Mouse (Mus musculus) lung, adult 2 months (tissue): ENCODE results near the gene Ung. TPM values are rescaled to one million over a fixed set of nuclear protein-coding genes. Genes with fewer than 3 reads are reported as not detected.

Experiments
- DNase-seq: peaks from one replicate; pipeline ENCODE4 v3.0.0; 2022
- H3K4me1 ChIP-seq: fragments of 200-500 bp; 2 replicates; pipeline ENCODE4 v1.6.1; 2011; ENCODE audit warnings: low read length; ENCODE audit not compliant: control insufficient read depth, insufficient read depth
- H3K4me3 ChIP-seq: fragments of 200-500 bp; replicated peaks from 2 replicates; pipeline ENCODE3; 2011; ENCODE audit warnings: low read depth, mild to moderate bottlenecking, control low read depth, low read length; ENCODE audit errors: extremely low read depth
- CTCF ChIP-seq: fragments of 200-500 bp; IDR thresholded peaks from 2 replicates; pipeline ENCODE4 v1.5.1; 2011; ENCODE audit warnings: mild to moderate bottlenecking, low read length, control low read depth; ENCODE audit not compliant: insufficient read depth
- POLR2A ChIP-seq: fragments of 200-500 bp; IDR thresholded peaks from 2 replicates; pipeline ENCODE4 v1.6.1; 2011; ENCODE audit warnings: low read depth, mild to moderate bottlenecking, control low read depth, low read length, borderline replicate concordance; ENCODE audit errors: extremely low read depth
- WGBS: fragments of 180-500 bp; shearing (Covaris S2); methylation state at CpG from one replicate; pipeline ENCODE4 v1.1.7; 2018; 5-methylcytosine and 5-hydroxymethylcytosine counted together
- polyA plus RNA-seq: library from polyadenylated mRNA; depleted of rRNA; stranded (reverse); fragments of >200 nt; gene quantifications from 2 replicates; pipeline ENCODE4 v1.2.3, GENCODE M21; 2012; rRNA removed

The Ung gene
- polyA plus RNA-seq, 1 experiment, result 3.0 TPM

DNA sequence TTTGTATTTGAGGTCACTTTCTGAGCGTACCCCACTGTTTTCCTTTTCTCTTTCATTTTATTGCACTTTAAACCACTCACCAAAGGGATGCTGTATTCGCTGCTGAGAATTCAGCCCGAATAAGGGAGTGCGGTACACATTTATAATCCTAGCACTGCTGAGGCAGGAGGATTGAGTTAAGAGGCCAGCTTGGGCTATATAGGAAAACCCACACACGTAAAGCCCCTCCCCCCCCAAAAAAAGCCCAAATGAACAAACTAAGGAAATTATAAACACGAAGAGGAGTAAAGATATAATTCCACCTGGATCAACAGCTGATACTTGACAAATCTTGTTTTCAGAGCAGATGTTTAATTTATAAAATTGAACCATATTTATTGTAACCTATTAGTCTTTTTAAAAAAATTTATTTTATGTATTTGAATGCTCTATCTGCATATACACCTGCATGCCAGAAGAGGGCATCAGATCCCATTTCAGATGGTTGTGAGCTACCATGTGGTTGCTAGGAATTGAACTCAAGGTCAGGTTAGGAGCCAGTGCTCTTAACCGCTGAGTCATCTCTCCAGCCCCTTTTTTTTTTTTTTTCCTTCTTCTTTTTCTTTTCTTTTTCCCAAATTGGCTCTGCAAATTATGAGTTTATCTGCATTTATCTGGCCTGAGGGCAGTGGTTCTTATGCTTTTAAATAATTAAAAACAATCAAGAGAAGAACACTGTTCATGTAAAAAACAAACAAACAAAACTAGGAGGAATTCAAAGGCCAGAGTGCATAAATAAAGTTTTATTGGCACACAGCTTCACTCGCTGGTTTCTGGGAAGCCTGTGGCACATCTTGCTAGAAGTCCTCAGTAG lies 46.6 kb downstream of the Ung start:
- WGBS, result 59% methylated on average over 8 of the region's 8 CpGs
- H3K4me1 ChIP-seq, result peaks cover 14% of the 10 kb centered on the region
- no peak for DNase-seq
- peak overlapping the region; percentile 69 for H3K4me3 ChIP-seq
- TF ChIP-seq POLR2A (no peak), CTCF (no peak)

DNA sequence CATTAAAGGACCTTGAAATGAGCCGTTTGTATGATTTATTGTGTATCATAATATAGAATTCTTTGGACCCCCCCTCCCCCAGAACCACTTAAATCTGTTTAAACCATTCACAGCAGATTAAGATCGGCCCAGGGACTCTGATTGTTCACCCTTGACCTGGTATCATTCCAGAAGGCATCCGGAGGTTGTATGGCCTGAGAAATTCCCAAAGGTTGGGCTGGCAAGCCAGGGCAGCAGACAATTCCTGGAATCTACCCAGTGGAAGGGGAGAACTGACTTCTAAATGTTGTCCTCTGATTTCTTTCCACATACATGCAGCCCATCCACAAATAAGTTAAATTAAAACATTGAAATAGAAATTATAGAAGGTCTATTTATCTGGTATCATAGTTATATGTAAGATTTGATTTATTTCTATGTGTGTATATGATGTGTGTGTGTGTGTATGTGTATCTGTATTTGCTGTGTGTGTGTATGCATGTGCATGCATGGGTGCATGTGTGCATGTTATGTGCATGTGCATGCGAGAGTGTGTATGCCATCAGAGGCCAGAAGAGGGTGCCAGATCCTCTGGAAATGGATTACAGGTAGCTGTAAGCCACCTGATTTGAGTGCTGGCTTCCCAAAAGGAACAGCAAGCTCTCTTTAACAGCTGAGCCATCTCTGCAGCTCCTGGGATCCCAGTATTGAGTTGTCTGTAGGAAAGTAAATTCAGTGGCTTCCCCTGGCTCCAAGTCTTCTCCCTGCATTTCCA lies 48.0 kb downstream of the Ung start:
- no peak overlapping the region for H3K4me3 ChIP-seq
- no peak for DNase-seq
- WGBS, result 58% methylated on average over 4 of the region's 4 CpGs
- peaks cover 14% of the 10 kb centered on the region for H3K4me1 ChIP-seq
- TF ChIP-seq POLR2A (no peak), CTCF (no peak)

DNA sequence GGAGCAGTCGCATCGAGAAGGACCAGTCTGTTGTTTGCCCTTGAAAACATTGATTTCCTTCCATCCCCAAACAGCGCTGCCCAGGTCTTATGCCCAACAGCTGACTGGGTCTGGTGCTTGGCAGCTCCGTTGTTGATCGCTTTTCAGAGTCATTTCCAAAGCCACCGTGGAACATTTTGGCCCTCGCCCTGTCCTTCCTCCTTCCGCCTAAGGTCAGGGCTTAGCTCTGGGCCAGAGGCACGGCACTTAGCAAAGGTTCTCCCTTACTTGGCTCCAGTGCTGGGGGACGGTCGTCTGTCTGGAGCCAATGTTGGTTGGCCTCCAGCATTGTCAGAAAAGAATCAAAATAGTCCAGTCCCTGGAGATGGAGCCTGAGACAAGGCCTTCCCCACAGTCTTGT lies 49.4 kb downstream of the Ung start:
- Histone ChIP-seq H3K4me3 (no peak overlapping the region), H3K4me1 (peaks cover 14% of the 10 kb centered on the region)
- 49% methylated on average over 11 of the region's 11 CpGs for WGBS
- DNase-seq, result peak; percentile 42
- no peak for TF ChIP-seq CTCF
- TF ChIP-seq POLR2A, result peak; percentile 42; the same call in 1 of the 2 replicates

DNA sequence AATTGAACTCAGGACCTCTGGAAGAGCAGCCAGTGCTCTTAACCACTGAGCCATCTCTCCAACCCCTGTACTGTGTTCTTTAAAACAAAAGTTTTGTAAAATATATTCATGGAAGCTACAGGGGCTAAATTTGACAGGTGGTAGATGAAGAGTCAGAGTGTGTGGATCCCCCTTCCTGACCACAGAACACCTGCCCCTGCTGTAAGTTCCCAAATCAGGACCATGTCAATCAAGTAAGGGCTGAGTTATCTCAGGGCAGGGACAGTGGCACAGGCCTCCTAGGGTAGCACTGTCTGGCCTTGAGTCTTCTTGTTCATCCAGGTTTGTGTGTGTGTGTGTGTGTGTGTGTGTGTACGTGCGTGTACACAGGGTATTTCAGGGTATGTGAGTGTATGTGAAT lies 53.3 kb downstream of the Ung start:
- H3K4me3 ChIP-seq, result no peak overlapping the region
- H3K4me1 ChIP-seq, result peaks cover 7% of the 10 kb centered on the region
- WGBS, result 94% methylated on average over 2 of the region's 2 CpGs
- TF ChIP-seq CTCF (no peak), POLR2A (no peak)
- DNase-seq, result no peak

DNA sequence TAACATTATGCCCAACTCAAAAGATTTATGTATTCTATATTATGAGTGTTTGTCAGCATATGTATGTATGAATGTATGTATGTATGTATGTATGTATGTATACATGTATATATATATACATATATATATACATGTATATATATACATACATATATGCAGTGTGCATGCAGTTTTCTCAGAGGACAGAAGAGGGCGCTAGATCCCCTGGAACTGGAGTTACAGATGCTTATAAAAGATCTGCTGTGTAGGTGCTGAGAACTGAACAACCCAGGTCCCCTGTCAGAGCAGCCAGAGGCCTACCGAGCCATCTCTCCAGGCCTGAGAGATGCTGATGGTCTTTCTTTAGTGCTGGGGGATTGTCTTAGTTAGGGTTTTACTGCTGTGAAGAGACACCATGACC lies 56.9 kb downstream of the Ung start:
- no peak overlapping the region for H3K4me3 ChIP-seq
- H3K4me1 ChIP-seq, result no peaks in the 10 kb centered on the region
- 73% methylated on average over 2 of the region's 2 CpGs for WGBS
- DNase-seq, result no peak
- TF ChIP-seq CTCF, result no peak
- TF ChIP-seq POLR2A, result no peak

Other genes starting within 250 kb of the Ung start
- gene Coro1c, start 221.6 kb upstream of the Ung start, polyA plus RNA-seq, result 86.7 and 104 TPM in 2 replicates
- gene Ssh1, start 136.5 kb upstream of the Ung start, polyA plus RNA-seq, result 22.1 and 27.3 TPM in 2 replicates
- gene Dao, start 126.7 kb upstream of the Ung start, polyA plus RNA-seq, result 0.05 and 0.17 TPM in 2 replicates
- 17.0 and 19.7 TPM in 2 replicates for gene Usp30, start 64.9 kb upstream of the Ung start, polyA plus RNA-seq
- gene Svop, start 38.8 kb upstream of the Ung start, polyA plus RNA-seq, result not detected in 2 replicates
- gene Alkbh2, start 2.2 kb upstream of the Ung start, polyA plus RNA-seq, result 7.7 and 8.6 TPM in 2 replicates
- 20.0 and 37.5 TPM in 2 replicates for gene Acacb, start 16.1 kb downstream of the Ung start, polyA plus RNA-seq
- 1.1 and 1.2 TPM in 2 replicates for gene Foxn4, start 143.4 kb downstream of the Ung start, polyA plus RNA-seq
- 2.1 and 2.8 TPM in 2 replicates for gene Myo1h, start 158.8 kb downstream of the Ung start, polyA plus RNA-seq